Mouse (Mus musculus): ENCODE measurements at regions not wholly inside any gene's neighbourhood (a gene's known extent, or its start where the extent isn't known, plus 50 kb on each side); places are given as distances from the start of the nearest gene placed in this dataset.
"Not testable (repeated sequence)": the region's sequence is repeated elsewhere in the genome, so short reads cannot be mapped to it uniquely, and the experiment has no call there.

DNA sequence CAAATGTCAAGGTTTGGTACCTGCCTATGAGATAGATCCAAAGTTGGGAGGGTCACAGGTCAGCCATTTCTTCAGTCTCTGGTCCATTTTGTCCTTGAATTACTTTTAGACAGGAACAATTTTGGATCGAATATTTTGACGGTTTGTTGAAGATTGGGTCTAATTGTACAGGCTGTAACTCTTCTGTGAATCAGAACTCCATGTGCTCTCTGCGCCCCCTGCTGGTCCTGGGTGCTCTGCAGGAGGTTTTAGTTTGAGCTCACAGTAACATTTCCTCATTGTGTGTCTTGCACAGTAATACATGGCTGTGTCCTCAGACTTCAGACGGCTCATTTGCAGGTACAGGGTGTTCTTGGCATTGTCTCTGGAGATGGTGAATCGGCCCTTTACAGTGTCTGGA lies 158.1 kb downstream of the Adam6a start:
- not testable (repeated sequence) for DNase-seq

DNA sequence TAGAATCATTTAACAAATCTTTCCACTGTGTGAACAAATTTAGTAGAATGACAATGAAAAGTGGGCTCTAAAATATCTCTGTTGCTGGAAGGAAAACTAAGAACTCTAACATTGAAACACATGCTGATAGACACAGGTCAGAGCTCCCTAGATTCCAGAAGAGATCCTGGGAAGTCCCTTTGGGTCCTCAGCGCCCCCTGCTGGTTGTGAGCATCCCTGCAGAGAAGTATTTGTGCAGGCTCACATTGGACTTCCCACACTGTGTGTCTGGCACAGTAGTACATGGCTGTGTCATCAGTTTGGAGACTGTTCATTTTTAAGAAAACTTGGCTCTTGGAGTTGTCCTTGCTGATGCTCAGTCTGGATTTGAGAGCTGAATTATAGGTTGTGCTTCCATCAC lies 172.7 kb downstream of the Adam6a start:
- DNase-seq, result peak; percentile 17

DNA sequence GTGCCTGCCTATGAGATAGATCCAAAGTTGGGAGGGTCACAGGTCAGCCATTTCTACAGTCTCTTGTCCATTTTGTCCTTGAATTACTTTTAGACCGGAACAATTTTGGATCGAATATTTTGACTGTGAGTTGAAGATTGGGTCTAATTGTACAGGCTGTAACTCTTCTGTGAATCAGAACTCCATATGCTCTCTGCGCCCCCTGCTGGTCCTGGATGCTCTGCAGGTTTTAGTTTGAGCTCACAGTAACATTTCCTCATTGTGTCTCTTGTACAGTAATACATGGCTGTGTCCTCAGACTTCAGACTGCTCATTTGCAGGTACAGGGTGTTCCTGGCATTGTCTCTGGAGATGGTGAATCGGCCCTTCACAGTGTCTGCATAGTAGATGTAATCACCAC lies 192.1 kb downstream of the Adam6a start:
- DNase-seq, result peak; percentile 10

DNA sequence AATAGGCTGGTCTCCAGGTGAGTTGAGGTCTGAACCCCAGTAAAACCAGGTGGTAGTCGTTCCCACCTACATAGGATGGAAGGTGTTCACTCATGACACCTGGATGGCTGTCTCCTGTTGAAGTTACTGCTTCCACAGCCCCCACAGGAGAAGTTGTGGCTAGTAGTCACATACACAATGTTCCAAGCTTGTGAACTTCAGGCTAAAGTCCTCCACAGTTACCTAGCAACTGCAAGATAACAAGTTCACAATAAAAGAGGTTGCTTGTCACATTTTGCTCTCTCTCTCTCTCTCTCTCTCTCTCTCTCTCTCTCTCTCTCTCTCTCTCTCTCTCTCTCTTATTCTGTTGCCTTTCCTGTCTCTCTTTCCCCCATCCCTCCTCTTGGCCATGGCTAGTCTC lies 202.6 kb downstream of the Adam6a start:
- DNase-seq, result no peak

DNA sequence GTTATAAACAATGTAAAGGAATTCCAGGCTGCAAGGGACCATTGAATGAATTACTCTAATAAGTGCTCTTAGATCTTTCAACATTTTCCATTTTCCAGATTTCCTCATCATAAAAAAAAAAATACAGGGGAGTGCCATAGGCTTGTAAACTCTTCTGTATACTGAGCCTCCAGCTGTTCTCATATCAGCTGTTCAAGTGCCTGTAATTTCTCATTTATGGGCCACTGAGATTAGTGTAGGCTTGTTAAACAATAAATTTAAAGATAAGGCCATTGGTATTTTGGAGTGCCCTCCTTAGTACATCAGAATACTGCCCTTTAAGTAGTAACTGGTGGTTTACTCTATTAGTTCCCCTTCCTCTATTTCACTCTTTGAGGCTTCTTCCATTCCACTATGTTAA lies 204.3 kb downstream of the Adam6a start:
- no peak for DNase-seq

DNA sequence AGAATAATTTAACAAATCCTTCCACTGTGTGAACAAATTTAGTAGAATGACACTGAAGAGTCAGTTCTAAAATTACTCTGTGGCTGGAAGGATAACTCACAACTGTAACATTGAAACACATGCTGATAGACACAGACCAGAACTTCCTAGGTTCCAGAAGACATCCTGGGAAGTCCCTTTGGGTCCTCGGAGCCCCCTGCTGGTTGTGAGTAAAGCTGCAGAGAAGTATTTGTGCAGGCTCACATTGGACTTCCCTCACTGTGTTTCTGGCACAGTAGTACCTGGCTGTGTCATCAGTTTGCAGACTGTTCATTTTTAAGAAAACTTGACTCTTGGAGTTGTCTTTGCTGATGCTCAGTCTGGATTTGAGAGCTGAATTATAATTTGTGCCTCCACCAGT lies 225.9 kb downstream of the Adam6a start:
- DNase-seq, result no peak

DNA sequence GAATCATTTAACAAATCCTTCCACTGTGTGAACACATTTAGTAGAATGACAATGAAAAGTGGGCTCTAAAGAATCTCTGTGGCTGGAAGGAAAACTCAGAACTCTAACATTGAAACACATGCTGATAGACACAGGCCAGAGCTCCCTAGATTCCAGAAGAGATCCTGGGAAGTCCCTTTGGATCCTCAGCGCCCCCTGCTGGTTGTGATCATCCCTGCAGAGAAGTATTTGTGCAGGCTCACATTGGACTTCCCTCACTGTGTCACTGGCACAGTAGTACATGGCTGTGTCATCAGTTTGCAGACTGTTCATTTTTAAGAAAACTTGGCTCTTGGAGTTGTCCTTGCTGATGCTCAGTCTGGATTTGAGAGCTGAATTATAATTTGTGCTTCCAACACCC lies 252.2 kb downstream of the Adam6a start:
- not testable (repeated sequence) for DNase-seq

DNA sequence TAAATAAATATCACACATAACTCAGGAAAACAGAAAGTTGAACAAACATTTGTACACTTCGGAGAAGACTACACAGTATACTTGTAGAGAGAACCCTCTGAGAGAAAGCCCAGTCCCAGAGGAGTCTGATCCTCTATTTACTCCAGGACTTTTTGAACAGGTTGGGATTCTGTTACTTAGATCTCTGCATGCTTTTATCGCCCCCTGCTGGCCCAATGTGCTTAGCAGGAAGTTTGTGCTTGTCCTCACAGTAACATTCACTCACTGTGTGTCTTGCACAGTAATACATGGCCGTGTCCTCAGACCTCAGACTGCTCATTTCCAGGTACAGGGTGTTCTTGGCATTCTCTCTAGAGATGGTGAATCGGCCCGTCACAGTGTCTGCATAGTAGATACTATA lies 282.7 kb downstream of the Adam6a start:
- DNase-seq, result no peak

DNA sequence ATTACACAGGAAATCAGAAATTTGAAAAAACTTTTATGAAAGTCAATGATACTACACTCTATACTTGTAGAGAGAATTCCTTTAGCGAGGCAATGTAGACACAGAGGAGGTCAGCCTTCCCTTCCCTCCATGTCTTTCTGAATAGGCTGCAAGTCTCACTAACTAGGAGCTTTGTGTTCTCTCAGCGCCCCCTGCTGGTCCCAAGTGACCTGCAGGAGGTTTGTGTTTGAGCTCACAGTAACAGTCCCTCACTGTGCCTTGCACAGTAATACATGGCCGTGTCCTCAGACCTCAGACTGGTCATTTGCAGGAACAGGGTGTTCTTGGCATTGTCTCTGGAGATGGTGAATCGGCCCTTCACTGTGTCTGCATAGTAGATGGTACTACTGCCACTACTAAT lies 315.2 kb downstream of the Adam6a start:
- peak; percentile 22 for DNase-seq

DNA sequence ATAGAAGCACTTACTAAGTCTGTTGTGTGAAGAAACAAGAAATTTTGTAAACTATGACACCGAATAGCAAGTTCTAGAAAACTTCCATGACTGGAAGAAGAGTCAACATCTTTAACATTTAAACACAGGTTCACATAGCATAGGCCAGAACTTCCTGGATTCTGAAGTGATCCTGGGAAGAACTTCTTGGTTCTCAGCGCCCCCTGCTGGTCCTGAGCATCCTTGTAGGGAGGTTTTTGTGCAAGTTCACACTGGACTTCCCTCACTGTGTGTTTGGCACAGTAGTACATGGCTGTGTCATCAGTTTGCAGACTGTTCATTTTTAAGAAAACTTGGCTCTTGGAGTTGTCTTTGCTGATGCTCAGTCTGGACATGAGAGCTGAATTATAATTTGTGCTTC lies 335.1 kb downstream of the Adam6a start:
- no peak for DNase-seq

DNA sequence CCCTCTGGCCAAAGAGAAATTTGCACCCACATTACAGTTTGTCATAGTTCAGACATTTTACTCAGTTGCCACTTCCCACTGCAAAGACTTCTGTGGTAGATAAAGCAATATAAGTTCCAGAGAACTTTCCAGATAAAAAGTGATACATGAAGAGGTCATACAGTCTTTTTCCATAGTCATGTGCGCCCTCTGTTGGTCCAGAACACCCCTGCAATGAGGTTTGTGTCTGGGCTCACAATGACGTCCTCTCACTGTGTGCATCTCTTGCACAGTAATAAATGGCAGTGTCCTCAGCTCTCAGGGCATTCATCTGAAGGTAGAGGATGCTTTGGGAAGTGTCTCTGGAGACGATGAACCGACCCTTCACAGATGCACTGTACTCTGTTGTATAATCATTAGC lies 352.4 kb downstream of the Adam6a start:
- DNase-seq, result no peak

DNA sequence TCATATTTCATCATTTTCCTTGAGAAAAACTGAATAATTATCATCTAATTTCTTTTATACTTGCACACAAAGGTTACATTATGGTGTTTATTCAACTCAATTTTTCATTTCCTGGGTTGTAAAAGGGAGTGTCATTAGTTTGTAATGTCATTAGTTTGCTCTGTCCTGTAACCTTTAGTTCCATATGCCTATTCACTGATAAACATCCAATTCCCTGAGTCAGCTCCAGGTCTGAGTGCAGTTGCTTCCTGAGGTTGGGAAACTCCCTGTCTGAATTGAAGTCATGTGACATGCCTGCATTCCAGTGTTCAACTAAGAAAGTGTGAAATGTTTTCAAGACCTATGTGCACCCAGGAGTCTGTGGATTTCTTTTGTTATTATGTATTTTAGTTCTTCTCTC lies 362.8 kb downstream of the Adam6a start:
- no peak for DNase-seq

DNA sequence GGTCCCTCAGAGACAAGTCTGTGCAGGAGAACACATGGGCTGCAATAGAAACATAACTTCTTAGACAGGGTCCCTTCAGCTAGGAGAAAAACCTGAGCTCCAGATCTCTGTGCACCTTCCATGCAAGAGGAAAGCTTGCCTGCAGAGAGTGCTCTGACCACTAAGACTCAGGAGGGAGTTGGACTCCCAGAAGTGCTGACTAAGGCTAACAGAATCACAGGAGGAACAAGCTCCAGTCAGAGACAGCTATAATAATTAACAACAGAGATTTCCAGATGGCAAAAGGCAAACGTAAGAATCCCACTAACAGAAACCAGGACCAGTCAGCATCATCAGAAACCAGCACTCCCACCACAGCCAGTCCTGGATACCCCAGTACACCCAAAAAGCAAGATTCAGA lies 364.0 kb downstream of the Adam6a start:
- no peak for DNase-seq

DNA sequence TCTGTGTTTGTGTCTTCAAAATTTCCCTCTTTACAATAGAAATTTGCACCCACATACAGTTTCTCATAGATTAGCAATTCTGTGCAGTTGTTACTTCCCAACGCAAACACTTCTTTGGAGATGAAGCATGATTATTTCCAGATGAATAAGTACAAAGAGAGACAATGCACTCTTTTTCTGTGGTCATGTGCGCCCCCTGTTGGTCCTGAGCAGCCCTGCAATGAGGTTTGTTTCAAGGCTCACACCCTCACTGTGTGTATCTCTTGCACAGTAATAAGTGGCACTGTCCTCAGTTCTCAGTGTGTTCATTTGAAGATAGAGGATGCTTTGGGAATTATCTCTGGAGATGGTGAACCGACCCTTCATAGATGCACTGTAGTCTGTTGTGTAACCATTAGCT lies 368.1 kb downstream of the Adam6a start:
- DNase-seq, result no peak

DNA sequence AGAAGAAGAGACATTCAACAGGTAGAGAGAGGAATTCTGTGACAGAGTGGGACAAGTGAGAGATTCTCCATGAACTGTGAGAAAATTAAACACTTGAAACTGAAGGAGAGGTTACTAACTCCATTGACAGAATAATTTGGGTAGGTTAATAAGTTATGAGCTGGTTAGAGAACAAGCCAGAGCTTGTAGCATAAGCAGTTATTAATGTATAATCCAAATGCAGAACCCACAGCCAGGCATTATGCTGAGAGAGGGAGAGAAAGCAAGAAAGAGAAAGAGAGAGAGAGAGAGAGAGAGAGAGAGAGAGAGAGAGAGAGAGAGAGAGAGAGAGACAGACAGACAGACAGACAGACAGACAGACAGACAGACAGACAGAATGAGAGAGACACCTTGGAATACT lies 397.0 kb downstream of the Adam6a start:
- DNase-seq, result no peak

DNA sequence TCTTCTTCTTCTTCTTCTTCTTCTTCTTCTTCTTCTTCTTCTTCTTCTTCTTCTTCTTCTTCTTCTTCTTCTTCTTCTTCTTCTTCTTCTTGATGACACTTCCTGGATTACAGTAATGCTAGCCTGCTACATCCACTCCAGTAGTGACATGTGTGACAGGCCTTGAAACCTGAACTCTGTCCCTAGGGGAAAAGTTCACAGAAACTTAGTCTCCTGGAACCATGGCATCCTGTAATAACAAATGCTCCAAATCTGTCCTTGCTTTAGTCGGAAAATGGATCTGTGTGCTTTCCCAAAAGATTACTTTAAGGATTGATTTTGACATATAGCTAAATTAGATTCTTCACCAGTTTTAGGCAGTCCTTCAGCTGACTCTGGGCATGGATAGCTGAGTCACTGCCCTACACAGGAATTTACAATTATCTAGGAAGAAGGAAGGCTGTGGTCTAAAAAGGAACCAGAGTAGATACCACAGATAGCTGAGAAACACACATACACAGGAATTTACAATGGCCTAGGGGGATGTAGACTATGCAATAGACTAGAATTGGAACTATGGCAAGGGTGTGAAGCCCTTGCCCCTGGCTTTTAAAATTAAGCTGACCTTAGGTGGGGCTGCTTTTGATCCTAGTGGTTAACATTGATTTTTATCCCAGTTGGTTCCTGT lies 400.1 kb downstream of the Adam6a start:
- DNase-seq, result not testable (repeated sequence)

DNA sequence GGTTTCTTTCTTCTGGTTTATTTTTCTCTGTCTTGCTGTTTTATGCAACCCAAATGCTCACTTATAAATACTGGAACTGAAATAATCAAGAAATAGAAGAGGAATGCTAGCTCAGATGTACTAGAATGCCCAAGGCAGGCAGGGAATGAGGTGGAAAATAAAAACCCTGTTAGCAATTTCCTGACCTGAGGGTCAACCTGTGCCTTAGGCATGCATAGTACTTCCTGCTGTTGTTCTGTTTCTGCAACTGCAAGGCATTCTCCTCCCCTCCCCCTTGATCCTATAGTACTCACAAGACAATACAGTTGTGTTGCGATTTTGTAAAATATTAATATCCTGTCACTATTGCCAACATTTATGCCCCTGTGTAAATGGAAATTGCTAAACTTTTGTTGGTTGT lies 402.1 kb downstream of the Adam6a start:
- not testable (repeated sequence) for DNase-seq

DNA sequence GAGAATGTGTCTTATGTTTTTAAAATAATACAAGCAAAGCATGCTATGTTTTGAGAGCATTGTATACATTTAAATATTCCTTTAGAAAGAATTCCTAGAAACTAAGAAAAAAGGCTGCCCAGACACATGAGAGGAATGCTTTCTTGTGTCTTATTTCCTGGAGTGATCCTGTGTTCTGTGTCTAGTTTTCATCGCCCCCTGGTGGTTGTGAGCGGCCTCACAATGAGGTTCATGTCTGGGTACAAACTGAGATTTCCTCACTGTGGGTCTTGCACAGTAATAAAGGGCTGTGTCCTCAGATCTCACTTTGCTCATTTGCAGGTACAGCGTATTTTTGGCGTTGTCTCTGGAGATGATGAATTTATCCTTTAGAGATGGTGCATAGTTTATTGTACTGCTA lies 404.3 kb downstream of the Adam6a start:
- DNase-seq, result not testable (repeated sequence)

DNA sequence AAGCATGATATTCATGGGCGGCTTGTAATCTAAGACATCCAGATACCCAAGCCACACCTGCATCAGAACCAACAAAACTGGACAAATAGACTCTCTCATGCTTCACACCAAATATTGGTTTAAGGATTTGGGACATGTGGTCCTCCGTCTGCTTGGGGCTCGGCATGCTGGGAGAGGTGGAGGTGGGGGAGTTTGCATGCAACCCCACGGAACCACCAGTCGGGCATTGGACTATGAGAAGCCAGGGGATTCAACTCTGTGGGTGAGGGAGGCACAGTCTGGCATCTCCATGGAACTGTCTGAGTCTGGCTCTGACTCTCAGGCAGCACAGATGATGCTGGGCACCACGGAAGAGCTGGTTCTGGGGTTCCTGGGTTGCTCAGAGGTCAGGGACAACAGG lies 430.6 kb downstream of the Adam6a start:
- DNase-seq, result no peak

DNA sequence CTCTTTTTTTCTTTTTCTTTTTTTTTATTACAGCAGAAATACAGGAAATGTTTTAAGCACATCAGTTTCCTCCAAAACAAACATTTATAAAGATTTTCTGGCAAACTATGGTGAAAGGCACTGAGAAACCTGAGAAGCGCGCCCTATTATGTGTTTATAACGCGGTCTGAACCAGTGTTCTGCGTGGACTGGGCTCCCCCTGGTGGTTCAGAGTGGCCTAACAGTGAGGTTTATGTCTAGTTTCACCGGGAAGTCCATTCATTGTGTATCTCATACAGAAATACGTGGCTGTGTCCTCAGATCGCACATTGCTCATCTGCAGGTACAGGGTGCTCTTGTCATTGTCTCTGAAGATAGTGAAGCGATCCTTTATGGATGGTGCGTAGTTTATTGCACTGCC lies 437.9 kb downstream of the Adam6a start:
- DNase-seq, result peak; percentile 79

DNA sequence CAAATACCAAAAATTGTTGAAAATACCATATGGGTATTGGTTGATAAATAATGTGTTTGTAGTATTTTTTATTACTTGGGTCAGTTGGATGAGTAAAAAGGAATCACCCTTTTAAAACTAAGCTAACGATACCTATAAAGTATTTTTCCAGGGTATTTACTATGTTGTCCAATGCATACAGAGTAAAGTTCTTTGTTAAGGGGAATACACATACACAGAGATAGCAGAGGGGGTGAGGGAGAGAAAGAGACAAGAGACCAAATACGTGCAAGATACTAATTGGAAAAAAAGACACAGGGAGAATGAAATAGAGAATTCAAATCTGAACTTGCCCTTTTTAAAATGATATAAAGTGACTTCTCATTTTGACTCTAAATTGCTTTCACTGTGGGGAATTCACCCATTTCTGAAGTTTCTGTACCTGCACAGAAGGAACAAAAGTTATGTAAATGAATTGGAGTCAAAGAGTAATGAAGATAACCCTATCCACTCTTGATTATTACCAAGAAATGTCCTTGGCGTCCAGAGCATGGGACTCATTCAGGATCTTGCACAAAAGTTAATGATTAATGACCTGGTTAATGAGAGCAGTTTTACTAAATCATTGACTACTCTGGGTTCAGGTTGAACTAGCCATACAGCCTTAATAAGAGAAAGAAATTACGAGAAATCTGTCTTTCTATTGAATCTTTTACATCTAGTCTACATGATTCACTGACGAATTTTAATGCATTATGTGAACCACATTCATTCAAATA lies 443.7 kb downstream of the Adam6a start:
- DNase-seq, result no peak

DNA sequence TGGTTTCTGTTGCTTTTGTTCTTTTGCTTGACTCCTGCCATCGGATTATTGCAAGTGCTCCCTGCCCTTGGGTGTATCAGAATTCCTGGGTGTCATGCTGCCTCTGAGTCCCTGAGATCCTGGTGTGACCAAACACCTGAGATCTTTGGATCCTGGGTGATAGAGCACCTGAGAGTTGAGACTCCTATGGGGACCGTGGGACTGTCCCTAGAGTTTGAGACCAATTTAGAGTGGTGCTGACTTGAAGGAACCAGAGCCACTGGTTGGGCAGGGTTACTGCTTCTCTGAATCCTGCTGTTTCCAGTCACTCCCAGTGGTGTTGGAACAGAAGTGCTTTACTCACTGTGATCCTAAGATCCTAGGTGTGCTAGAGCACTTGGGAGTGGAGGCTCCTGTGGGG lies 448.7 kb downstream of the Adam6a start:
- DNase-seq, result no peak

DNA sequence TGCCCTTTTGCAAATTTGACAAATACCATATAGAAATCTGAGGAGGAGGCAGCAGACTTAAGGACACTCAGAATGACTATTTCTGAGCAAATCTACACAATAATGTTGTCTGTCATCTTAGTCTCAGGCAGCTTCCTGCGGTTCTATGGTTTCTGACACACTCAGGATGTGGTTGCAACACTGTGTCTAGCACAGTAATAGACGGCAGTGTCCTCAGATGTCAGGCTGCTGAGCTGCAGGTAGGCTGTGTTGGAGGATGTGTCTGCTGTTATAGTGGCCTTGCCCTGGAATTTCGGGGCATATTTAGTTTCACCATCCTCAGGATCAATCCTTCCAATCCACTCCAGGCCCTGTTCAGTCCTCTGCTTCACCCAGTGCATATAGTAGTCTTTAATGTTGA lies 450.6 kb downstream of the Adam6a start:
- not testable (repeated sequence) for DNase-seq

DNA sequence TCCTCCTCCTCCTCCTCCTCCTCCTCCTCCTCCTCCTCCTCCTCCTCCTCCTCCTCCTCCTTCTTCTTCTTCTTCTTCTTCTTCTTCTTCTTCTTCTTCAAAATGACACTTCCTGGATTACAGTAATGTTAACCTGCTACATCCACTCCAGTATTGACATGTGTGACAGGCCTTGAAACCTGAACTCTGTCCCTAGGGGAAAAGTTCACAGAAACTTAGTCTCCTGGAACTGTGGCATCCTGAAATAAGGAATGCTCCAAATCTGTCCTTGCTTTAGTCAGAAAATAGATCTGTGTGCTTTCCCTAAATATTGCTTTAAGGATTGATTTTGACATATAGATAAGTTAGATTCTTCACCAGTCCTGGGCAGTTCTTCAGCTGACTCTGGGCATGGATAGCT lies 464.8 kb downstream of the Adam6a start:
- not testable (repeated sequence) for DNase-seq

DNA sequence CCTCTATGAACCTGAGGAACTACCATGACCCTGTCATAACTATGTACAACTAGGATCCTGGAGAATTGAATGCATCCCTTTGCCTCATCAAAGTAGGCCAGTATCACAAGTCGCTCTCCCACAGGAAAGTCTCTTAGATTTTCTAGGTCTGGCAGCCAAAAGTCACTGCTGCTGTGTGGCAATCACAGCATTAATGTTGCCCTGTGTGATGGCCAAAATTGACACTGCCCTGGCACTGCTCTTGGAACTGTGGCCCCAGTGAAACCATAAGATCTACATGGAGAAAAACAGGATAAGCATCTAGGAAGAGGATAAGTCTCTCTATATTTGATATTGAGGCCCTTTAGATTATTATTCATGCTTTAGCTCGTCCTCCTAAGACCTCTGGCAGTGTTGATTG lies 465.7 kb downstream of the Adam6a start:
- no peak for DNase-seq

All from heart, postnatal 4 days (tissue).